Mouse (Mus musculus): ENCODE results near the gene Tspan14.

- TF ChIP-seq ZC3H11A (IDR thresholded peaks at IDR 0.05; ENCODE audit: borderline replicate concordance, low read depth, low read length) (peak; percentile 28; the same call in 1 of the 2 replicates), MAFK (IDR thresholded peaks at IDR 0.05; ENCODE audit: insufficient read depth, low read depth, low read length) (no peak), CHD2 (IDR thresholded peaks at IDR 0.05; ENCODE audit: low read depth, low read length) (no peak), HCFC1 (IDR thresholded peaks at IDR 0.05; ENCODE audit: borderline replicate concordance, insufficient read depth, low read length) (no peak)
These were observed 71.9 kb downstream of the Tspan14 start for GRCm38 (mm10) chr14:40894576-40895247.

Data from ES-E14 (cell line).